Mouse (Mus musculus) skeletal muscle tissue, adult 2 months (tissue): ENCODE results near the gene Gprin2.
A peak's percentile ranks its signal among the peaks of the same experiment; 100 is the strongest.

Source experiments
- DNase-seq: peaks from one replicate; pipeline ENCODE4 v3.0.0-alpha.2; 2012; ENCODE audit warnings: low read depth, low spot score

Gprin2 gene

DNA sequence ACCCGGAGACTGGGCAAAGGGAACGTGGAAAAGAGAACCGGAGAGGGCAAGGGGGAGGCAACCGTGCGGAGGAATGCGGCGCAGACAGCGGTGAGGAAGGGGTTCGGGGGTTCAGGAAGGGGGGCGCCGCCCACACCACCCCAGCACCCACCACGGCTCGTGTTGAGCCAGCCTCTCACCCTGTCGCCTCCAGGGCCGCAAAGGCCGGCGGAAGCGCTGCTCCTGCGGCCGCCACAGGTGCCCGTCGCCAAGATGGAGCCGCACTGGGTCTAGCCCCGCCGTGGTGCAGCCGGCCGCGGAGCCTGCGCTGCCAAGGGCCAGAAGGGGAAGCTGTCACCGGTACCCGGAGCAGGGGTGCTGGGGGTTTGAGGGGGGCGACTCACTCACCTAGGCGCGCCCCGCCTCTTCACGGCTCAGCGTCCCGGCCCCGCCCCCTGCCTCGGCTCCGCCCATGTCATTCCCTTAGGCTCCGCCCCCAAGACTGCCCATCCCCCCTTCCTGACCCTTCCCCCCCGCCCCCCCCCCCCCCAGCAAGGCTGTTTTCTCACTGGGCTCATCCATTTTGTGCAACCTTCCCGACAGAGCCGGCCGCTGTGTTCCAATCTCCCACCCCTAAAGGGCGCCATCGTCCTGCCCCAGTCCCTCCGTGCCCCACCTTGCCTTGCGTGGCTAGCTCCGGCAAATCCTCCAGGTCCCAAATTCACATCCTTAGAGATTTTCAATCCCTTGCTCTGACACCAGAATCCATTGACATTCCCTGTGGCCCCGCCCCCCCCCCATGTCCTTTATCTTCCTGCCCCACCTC, at the start of gene Gprin2:
TSS of gene Gprin2 (minus strand) at position 423 of the 805 bp plus-strand sequence.
- DNase-seq: no peak

DNA sequence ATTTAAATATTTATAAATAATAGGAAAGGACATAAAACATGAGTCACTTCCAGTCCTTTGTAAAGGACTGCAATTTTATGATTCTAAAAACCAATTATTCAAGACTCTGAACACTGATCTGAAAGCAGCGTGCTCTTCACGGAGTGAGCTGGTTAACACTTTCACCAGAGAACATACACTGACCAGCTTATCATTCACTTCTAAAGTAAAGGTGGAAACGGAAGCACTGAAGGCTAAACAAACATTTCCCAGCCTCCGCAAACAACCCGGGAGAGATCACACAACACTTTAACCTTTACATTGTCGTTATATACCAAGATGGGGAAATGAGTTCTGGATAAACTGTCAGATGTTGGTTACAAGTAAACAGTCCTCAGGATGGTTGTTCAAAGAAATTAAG, 39.2 kb upstream of the Gprin2 start:
- no peak for DNase-seq

DNA sequence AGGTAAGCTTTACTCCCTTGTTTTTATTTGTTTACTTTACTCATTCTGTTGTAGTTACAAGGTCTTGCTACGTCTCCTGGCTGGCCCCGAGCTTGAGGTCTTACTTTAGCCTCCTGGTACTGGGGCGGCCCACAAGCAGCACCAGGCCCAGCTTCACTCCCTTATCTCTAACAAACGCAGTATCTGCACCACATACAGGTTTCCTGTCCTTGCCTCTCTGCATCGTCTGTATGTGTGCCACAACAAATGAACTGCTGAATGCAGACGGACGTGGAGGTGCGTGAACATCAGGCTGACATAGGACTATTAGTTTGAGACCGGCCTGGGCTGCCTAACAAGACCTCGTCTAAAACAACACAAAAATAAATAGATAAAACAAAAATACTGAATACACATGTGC, 38.8 kb upstream of the Gprin2 start:
- no peak for DNase-seq

DNA sequence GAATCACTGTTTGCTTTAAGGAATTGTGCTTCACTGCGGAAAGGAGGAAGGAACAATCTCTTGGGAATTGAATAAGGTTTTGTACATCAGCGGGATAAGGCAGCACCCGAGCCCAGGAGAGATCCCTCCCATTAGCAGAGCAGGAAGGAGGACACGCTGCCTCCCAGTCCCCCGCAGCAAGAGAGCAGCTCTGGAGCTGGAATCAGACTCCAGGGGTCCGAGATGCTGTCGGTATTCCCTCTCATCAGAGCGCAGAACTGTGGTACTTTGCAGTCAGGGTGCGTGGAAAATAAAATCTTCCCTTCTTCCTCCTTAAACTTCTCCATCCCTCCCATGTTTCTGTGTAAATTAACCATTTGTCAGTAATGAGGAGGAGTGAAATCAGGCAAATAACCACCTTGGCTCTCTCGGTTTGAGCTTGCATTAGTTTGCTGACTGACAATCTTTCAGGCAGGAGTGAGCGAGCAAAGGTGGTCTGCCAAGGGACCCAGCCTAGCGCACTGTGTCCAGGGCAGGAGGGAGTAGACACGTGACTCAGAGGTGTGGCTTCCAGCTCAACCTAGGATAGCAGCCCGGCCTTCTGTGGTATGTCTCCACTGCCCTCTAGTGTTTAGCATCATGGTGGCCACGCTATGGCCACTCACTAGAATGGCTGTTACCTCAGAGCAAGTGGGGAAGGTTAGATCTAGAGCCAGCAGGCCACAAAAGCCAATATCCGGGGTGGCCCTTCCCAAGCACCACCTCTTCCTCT, 33.4 kb upstream of the Gprin2 start:
- DNase-seq: peak; percentile 46

DNA sequence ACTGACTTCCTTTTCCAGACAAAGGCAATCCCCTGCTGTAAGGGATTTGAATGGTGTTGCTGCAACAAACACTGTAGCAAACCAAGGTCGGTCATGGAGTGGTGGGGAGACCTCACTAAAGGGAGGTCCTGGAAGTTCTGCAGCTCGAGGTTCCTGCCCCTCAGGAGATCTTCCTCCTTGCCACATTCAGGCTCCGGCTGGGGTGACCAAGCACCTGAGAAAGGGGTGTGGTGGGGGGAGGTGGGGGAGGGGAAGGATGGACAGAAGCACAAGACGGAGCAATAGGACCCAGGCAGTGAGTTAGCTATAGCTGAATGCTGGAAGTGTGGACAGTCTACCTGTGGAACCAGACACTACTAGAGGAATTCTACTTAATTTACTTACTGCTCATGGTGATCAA, 32.4 kb upstream of the Gprin2 start:
- no peak for DNase-seq

DNA sequence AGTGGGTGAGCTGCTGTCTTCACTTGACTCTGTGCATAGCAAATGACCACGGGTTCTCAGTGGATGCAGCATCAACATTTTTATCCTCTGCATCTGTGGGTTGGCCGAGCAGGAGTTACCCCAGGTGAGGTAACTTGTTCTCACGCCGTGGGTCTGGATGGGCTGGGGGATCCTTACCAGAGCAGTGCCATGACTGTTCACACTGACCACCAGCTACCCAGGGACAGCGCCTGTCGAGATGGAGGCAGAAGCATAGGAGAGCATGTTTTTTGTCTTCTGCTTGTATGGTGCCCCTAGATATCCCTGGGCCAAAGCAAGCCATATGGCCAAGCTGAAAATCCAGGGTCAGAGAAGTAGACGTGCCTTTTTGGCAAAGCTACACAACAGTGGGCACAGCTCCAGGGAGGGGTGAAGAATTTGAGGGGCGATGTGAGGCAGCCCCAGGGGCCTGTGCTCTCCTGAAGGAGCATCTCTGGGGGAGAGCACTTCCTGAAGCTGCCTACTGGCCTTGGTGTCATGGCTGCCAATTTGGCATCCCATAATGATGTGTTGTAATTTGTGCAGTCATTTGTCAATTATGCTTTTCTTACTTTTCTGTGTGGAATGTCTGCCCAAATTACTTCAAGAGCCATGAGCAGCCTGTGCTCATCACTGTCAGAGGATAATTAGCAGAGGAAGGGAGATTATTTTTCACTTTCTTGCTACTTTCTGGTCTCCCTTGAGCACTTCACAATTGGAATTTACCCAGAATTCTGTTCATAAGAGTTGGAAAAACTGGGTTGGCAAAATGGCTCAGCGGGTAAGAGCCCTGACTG, 31.6 kb upstream of the Gprin2 start:
- no peak for DNase-seq

DNA sequence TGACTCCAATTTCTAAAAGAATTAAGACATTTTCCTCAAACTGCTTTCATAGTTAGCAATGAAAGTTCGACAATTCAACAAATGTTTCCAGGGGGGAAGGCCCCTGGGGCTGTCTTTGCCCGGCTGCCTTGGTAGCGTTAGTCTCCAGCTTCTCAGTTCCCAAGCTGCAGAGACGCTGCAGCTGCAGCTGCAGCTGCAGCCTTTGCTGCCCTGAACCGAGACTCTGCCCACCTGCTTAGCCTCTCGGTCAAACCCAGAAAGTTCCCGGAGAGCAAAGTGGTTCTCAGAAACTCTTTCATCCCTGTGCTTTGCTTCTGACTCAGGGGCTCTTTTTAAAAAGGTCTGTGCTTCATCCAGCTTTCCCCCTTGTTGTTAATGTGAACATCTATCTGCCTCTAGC, 30.9 kb upstream of the Gprin2 start:
- no peak for DNase-seq

DNA sequence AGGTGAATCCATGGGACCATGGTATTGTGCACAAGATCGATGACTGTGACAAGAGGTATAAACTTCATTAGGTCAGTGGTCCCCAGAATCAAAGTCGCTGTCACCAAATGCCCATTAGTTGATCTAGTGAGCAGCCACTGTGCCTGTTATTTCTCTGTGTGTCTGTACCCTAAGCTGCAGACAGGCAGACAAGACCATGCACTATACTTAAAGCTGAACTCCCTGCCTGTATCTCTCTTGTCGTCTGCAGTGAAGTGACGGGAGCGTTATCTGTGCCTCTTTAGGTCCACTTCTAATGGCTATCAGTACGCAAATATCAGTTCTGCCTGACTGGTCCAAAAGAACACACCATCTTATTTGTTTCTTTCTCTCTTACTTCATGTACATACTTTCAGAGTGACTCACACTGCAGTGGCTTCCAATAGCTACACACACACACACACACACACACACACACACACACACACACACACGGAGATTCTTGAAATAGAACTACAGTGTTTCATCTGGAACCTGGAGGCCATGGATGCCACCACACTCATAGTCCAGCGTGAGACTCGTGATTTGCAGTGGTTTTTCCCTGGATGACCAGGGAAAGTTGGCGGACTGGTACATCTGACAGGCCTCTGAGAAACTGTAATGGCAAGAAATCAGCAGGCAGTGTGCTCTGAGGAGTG, 27.5 kb upstream of the Gprin2 start:
- DNase-seq: no peak

DNA sequence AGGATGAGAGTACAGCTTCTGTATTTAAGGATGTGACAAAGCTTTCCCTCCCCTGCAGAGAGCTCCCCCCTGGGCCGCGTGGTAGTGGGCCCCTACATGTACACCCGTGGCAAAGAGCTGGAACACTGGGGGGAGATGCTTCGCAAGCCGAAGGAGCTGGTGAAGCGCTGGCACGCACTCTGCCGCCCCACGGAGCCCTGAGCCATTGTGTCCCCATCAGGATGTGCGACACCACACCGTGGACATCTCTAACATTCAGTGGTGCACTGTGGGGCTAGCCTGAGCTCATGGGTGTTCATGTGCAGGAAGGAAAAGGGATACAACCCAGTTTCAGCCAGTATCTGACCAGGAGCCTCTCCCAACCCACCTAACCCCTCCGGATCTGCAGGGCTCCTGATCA, 26.5 kb upstream of the Gprin2 start:
- no peak for DNase-seq

DNA sequence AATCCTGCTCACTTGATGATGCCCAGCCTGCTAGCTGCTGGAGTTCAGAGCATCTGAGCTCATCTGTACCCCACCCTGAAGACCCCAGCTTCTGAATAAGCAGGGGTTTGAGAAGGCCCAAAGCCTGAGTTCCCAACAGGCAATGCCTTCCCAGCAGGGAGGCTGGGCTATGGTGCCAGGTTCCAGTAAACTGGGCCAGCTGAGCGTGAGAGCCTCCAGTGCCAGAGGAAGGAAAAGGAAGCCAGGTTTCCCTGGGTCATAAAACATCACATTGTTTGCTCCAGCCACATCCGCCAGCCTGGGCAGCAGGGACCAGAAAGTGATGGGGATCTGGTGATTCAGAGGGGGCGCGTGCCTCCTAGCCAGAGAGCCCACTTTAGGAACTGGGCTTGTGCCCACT, 25.1 kb upstream of the Gprin2 start:
- no peak for DNase-seq

DNA sequence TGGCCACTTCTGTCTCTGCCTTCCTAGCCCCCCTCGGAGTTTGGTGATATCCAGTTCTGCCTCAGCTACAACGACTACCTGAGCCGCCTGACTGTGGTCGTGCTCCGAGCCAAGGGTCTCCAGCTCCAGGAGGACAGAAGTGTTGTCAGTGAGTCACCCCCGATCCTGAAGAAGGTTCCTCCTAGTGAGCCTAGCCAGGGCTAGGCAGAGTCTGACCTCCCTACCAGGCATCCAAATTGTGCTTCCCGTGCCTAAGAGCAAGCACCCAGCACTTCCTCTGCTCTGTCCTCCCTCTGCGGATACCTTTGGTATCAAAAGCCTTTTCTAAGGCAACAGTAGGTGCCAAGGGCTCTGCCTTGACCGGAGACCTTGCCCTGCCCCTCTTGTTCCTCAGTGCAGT, 24.5 kb upstream of the Gprin2 start:
- DNase-seq: no peak

DNA sequence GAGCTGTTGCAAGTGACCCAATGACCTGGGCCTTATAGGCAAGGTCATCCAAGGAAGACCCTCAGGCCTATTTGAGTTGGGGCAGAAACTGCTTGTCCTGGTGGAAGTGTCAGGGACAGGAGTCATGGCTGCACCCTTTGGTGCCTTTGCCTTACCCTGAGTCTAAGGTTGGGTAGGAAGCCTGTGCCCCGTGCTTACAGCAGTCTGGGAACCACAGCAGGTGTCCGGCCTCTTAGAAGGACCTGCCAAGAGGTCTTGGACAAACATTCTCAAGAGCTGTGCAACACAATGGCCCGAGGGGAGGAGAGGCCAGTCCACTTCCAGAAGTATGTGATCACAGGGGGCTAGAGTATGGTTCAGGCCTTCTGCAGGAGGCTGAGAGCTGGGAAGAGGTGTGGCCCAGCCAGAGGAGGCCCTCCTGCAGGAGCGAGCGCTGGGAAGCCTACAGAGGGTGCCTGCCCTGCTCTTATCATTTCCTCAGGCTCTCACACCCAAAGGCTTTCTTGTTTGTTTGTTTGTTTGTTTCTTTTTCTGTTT, 22.0 kb upstream of the Gprin2 start:
- no peak for DNase-seq

DNA sequence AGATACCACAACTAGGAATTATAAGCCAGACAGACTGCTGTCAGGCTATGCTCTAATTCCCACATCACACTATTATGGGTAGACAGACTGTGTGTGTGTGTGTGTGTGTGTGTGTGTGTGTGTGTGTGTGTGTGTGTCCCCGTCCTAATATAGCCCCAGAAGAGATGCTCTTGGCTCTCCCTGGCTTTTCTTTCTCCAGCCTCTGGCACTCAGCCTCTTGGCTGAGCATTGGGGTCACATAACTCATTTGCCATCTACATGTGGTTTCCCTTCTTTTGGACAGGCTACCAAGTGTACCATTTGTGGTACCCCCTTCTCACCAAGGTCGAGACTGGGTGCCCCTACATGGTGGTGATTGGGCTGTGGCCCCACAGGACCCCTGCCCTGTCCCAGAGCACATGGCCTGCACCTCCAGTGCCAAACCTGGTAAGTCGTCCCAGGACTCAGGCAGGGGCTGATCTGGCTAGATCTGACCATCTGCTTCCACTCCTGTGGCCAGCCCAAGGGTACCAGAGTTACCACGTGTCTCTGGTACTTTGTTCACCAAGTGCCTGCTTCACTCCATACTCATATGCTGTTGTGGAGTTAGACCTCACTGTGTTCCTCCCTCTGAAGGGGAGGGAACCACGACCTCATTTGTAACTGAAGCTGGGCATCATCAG, 20.1 kb upstream of the Gprin2 start:
- DNase-seq: no peak

DNA sequence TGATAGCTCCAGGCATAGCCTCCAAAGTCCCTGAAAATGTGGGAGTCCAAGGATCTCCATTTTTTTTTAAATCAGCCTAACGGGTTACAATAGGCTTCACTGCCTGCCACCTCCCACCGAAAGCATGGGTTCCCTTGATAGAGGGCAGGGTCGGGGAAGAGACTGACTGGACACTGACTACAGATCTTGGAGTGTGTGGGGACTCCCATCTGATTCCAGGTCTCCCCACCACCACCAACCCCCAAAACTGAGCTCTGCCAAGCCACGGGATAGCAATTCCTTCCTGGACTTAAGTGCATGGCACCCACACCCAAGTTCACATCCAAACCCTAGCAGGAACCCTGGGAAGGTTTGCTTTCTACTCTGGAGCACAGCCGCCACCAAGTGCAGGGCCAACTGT, 19.0 kb upstream of the Gprin2 start:
- no peak for DNase-seq

DNA sequence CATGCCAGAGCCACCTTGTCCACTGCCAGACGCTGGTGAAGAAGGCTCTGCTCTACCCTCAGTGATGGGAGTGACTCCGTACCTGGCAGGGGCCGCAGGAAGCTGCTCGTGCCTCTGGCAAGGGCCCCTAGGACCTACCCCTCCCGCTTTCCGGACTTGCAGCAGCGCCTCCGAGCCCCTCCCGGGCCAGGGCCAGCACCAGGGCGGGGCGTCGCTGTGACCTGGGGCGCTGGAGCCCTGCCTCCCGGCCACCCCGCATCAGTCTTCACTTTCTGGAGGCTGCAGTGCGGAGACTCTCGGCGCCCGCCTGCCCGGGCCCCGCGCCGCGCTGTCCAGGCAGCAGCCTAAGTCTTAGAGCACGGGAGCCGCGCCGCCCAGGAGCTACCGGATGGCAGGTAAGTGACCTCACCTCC, 18.3 kb upstream of the Gprin2 start:
- DNase-seq: no peak

DNA sequence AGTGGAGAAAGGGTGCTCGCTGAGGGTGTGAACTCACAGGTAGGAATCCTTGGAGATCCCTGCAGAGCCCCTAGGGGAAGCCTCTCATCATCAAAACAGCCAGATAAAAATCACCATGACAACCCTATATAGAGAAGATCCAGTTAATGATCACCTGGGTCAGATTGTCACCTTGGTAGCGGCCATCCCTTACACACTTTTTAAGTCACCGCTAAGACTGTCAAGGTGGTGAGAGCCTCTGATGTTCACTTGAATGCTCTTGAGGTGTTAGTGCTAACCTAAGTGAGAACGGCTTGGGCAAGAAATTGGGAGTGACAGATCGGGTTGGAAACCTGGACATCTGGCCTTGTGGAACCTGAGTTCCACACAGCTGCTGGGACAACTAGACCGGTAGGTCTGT, 17.8 kb upstream of the Gprin2 start, which contains the start of gene Syt15:
TSS of gene Syt15 (plus strand) at position 301 of the 400 bp plus-strand sequence.
- DNase-seq: no peak

DNA sequence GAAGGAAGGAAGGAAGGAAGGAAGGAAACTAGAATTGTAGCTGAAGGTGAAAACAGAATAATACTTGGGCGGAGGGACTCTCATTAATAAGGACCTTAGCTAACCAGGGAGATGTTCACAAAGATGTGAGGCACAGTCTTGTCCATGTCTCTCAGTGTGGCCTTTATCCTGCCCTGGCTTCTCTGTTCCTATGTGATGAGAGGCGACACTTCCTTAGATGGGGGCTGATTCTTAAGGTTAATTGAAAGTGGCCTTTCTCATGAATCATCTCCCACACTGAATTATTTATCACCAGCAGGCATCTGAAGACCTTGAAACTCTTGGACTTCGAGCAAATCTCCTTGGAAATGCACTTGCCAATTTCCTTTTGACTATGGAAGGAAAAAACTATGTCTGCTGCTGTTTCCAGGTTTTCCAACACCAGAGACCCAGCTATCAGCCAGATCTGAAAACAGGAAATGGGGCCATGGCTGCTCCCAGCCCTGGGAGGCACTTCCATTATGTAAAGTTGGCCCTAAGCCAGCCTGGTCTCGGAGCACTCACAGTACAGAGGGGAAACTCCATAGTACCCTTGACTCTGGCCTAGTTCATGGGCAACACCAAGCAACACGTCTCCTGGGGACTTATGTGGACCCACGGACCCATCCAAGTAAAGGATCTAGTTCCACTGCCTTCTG, 14.1 kb upstream of the Gprin2 start:
- no peak for DNase-seq

DNA sequence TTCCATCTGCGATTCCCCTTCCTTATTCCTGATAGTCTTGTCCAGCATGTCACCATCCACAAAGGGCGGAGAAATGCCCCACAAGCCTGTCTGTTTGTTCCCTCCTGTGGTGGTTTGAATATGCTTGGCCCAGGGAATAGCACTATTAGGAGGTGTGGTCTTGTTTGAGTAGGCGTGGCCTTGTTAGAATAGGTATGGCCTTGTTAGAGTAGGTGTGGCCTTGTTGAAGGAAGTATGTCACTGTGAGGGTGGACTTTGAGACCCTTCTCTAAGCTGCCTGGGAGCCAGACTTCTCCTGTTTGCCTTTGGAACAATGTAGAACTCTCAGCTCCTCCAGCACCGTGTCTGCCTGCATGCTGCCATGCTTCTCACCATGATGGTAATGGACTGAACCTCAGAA, 8.5 kb upstream of the Gprin2 start:
- no peak for DNase-seq

DNA sequence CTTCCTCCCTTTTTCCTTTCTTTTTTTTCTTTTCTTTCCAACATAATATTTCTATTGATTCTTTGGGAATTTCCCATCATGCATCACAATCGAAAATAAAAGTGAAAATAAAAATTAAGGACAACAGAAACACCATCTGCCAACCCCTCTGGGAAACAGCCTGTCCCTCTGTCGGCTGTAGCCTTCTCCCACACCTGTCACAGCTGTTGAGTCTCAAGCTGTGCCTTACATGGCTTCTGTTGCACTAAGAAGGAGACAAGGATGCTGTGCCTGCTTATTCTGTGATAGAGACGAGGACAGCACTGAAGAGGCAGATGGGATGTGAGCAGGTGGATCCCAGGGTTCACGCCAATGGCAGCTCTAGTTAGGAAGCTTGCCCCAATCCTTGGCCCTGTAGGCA, 7.6 kb upstream of the Gprin2 start:
- DNase-seq: no peak

DNA sequence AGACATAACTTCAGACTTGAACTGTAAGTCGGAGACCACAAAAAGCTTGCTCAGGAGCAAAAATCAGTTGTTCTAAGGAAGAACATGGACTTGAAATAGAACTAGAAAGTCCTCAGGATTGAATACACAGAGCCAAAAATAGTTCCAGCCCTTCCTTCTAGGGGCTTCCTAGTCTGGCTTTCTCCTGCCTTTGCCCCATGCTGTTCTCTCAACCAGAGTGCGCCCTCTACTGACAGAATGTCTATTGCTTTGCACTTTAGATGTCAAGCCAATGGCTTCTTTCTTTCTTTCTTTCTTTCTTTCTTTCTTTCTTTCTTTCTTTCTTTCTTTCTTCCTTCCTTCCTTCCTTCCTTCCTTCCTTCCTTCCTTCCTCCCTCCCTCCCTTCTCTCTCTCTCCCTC, 7.2 kb upstream of the Gprin2 start:
- no peak for DNase-seq
